Mouse (Mus musculus) lung, adult 2 months (tissue): ENCODE data around the gene Heatr5a.

Experiments
- CTCF ChIP-seq: fragments of 200-500 bp; IDR thresholded peaks from 2 replicates; pipeline ENCODE4 v1.5.1; 2011; ENCODE audit warnings: mild to moderate bottlenecking, low read length, control low read depth; ENCODE audit not compliant: insufficient read depth
- POLR2A ChIP-seq: fragments of 200-500 bp; IDR thresholded peaks from 2 replicates; pipeline ENCODE4 v1.6.1; 2011; ENCODE audit warnings: low read depth, mild to moderate bottlenecking, control low read depth, low read length, borderline replicate concordance; ENCODE audit errors: extremely low read depth

DNA sequence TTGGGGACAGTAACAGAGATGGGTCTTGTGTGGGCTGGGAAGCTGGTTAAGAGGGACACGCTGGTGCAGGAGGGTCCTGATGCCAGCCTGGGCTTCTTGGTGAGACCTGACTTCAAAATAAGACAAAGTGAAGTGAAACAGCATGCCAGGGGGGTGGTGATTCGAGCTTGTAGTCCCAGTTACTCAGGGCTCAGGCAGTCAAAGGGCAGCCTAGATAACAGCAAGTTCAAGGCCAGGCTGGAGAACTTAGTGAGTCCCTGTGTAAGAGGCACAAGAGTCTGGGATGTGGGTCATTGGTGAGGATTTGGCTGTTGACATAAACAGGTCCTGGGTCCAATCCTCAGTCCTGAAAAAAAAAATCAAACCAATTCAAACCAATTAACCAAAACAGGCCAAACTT, 53.9 kb downstream of the Heatr5a start:
- TF ChIP-seq POLR2A (no peak), CTCF (no peak)
